Mouse (Mus musculus) embryonic facial prominence, embryonic 15.5 days (tissue): Measurements from ENCODE around the gene Ugt1a10. TPM values are rescaled to one million over a fixed set of nuclear protein-coding genes. Genes with fewer than 3 reads are reported as not detected.
"Not testable (repeated sequence)": the region's sequence is repeated elsewhere in the genome, so short reads cannot be mapped to it uniquely, and the experiment has no call there.

Experiments used
- ATAC-seq: fragments of 200-750 bp; cut with Nextera tagmentation; 2 replicates; pipeline ENCODE4 v1.8.0; 2017; ENCODE audit warnings: low read depth, moderate TSS enrichment; ENCODE audit not compliant: insufficient number of reproducible peaks, low FRiP score, low TSS enrichment
- H3K27ac ChIP-seq: fragments of 300-500 bp; sonication (generic); replicated peaks from 2 replicates; pipeline ENCODE4 v1.5.1; 2015; ENCODE audit warnings: mild to moderate bottlenecking, inconsistent platforms
- H3K27me3 ChIP-seq: fragments of 300-500 bp; sonication (generic); 2 replicates; pipeline ENCODE4 v1.6.1; 2015; ENCODE audit warnings: inconsistent platforms
- H3K36me3 ChIP-seq: fragments of 300-500 bp; sonication (generic); 2 replicates; pipeline ENCODE4 v1.6.1; 2015; ENCODE audit warnings: mild to moderate bottlenecking, inconsistent platforms
- H3K4me1 ChIP-seq: fragments of 300-500 bp; sonication (generic); 2 replicates; pipeline ENCODE4 v1.6.1; 2015; ENCODE audit warnings: inconsistent platforms
- H3K4me2 ChIP-seq: fragments of 300-500 bp; sonication (generic); replicated peaks from 2 replicates; pipeline ENCODE4 v1.6.1; 2015; ENCODE audit warnings: mild to moderate bottlenecking, inconsistent platforms
- H3K4me3 ChIP-seq: fragments of 300-500 bp; sonication (generic); replicated peaks from 2 replicates; pipeline ENCODE4 v1.5.1; 2015; ENCODE audit warnings: mild to moderate bottlenecking, inconsistent platforms
- H3K9ac ChIP-seq: fragments of 300-500 bp; sonication (generic); 2 replicates; pipeline ENCODE4 v1.6.1; 2015; ENCODE audit warnings: inconsistent platforms
- H3K9me3 ChIP-seq: fragments of 300-500 bp; sonication (generic); replicated peaks from 2 replicates; pipeline ENCODE4 v1.6.1; 2016; ENCODE audit warnings: inconsistent platforms
- WGBS: fragments of 180-500 bp; shearing (Covaris S2); methylation state at CpG from one replicate; pipeline ENCODE4 v1.1.7; 2015; 5-methylcytosine and 5-hydroxymethylcytosine counted together
- polyA plus RNA-seq: library from polyadenylated mRNA; unstranded; fragments of >200 nt; fragmentation: Nextera tagmentation; extraction: Ambion mirVana; gene quantifications from 2 replicates; pipeline ENCODE4 v1.2.1, GENCODE M21; 2015

Gene Ugt1a10
- polyA plus RNA-seq, 1 experiment from 2014 or later = not detected

GRCm38 (mm10) chr1:88044832-88045437 is 10.3 kb upstream of the Ugt1a10 start:
- not testable (repeated sequence) for H3K4me2 ChIP-seq, H3K9me3 ChIP-seq, H3K4me1 ChIP-seq, H3K4me3 ChIP-seq, ATAC-seq, H3K27ac ChIP-seq, H3K9ac ChIP-seq, H3K36me3 ChIP-seq, H3K27me3 ChIP-seq
- 70% methylated on average over 4 of the region's 5 CpGs for WGBS

- not testable (repeated sequence) for H3K9ac ChIP-seq, ATAC-seq, H3K4me1 ChIP-seq, H3K4me2 ChIP-seq, H3K36me3 ChIP-seq, H3K9me3 ChIP-seq, H3K27me3 ChIP-seq, H3K27ac ChIP-seq, H3K4me3 ChIP-seq
- 77% methylated on average over 2 of the region's 2 CpGs for WGBS
Observed at GRCm38 (mm10) chr1:88047408-88047807, 7.8 kb upstream of the Ugt1a10 start.

GRCm38 (mm10) chr1:88066472-88067102 is 11.4 kb downstream of the Ugt1a10 start:
- not testable (repeated sequence) for H3K9me3 ChIP-seq, H3K27me3 ChIP-seq, H3K9ac ChIP-seq, H3K36me3 ChIP-seq, H3K4me1 ChIP-seq, H3K4me3 ChIP-seq, ATAC-seq, H3K27ac ChIP-seq, H3K4me2 ChIP-seq
- 65% methylated on average over 1 of the region's 2 CpGs for WGBS

GRCm38 (mm10) chr1:88070495-88070894 is 15.3 kb downstream of the Ugt1a10 start, which contains the start of gene Ugt1a9:
Gene Ugt1a9, plus strand, starts transcription at chr1:88070800.
- H3K36me3 ChIP-seq = no peaks in the 10 kb centered on the region
- no peaks in the 10 kb centered on the region for H3K27me3 ChIP-seq
- no peak within 1 kb of the TSS for H3K9ac ChIP-seq
- 69% methylated on average over 2 of the region's 2 CpGs for WGBS
- H3K4me3 ChIP-seq = no peak within 1 kb of the TSS
- no peak within 1 kb of the TSS for H3K27ac ChIP-seq
- H3K4me1 ChIP-seq = no peaks in the 10 kb centered on the region
- no peaks in the 10 kb centered on the region for H3K9me3 ChIP-seq
- ATAC-seq = no peak
- no peak within 1 kb of the TSS for H3K4me2 ChIP-seq

GRCm38 (mm10) chr1:88070902-88071301 is 15.7 kb downstream of the Ugt1a10 start:
- Histone ChIP-seq H3K4me1 (no peaks in the 10 kb centered on the region), H3K4me2 (no peak overlapping the region), H3K4me3 (no peak overlapping the region), H3K27me3 (no peaks in the 10 kb centered on the region), H3K9me3 (no peaks in the 10 kb centered on the region), H3K27ac (no peak overlapping the region), H3K9ac (no peak overlapping the region), H3K36me3 (no peaks in the 10 kb centered on the region)
- WGBS = 78% methylated on average over 4 of the region's 4 CpGs
- no peak for ATAC-seq

GRCm38 (mm10) chr1:88074471-88074870 is 19.3 kb downstream of the Ugt1a10 start:
- H3K9ac ChIP-seq = no peak overlapping the region
- WGBS = 81% methylated on average over 2 of the region's 2 CpGs
- H3K36me3 ChIP-seq = no peaks in the 10 kb centered on the region
- no peak overlapping the region for H3K4me3 ChIP-seq
- H3K27ac ChIP-seq = no peak overlapping the region
- ATAC-seq = no peak
- H3K4me2 ChIP-seq = no peak overlapping the region
- H3K27me3 ChIP-seq = no peaks in the 10 kb centered on the region
- no peaks in the 10 kb centered on the region for H3K4me1 ChIP-seq
- H3K9me3 ChIP-seq = no peaks in the 10 kb centered on the region

- WGBS = 86% methylated on average over 1 of the region's 1 CpGs
- H3K4me3 ChIP-seq = no peak overlapping the region
- no peaks in the 10 kb centered on the region for H3K9me3 ChIP-seq
- H3K9ac ChIP-seq = no peak overlapping the region
- H3K27ac ChIP-seq = no peak overlapping the region
- no peak for ATAC-seq
- no peaks in the 10 kb centered on the region for H3K27me3 ChIP-seq
- no peaks in the 10 kb centered on the region for H3K4me1 ChIP-seq
- H3K36me3 ChIP-seq = no peaks in the 10 kb centered on the region
- no peak overlapping the region for H3K4me2 ChIP-seq
Observed at GRCm38 (mm10) chr1:88077128-88077527, 21.9 kb downstream of the Ugt1a10 start.

GRCm38 (mm10) chr1:88081670-88082069 is 26.5 kb downstream of the Ugt1a10 start:
- Histone ChIP-seq H3K9me3 (no peaks in the 10 kb centered on the region), H3K9ac (no peak overlapping the region), H3K36me3 (no peaks in the 10 kb centered on the region), H3K27ac (no peak overlapping the region), H3K4me3 (no peak overlapping the region), H3K4me1 (no peaks in the 10 kb centered on the region), H3K4me2 (no peak overlapping the region), H3K27me3 (no peaks in the 10 kb centered on the region)
- WGBS = 84% methylated on average over 1 of the region's 1 CpGs
- ATAC-seq = no peak

GRCm38 (mm10) chr1:88086125-88086524 is 30.9 kb downstream of the Ugt1a10 start:
- Histone ChIP-seq H3K36me3 (no peaks in the 10 kb centered on the region), H3K27me3 (no peaks in the 10 kb centered on the region), H3K4me2 (no peak overlapping the region), H3K4me3 (no peak overlapping the region), H3K9me3 (no peaks in the 10 kb centered on the region), H3K9ac (no peak overlapping the region), H3K27ac (no peak overlapping the region), H3K4me1 (no peaks in the 10 kb centered on the region)
- 73% methylated on average over 1 of the region's 1 CpGs for WGBS
- no peak for ATAC-seq

- no peaks in the 10 kb centered on the region for H3K27me3 ChIP-seq
- H3K9ac ChIP-seq = no peak within 1 kb of the TSS
- no peaks in the 10 kb centered on the region for H3K36me3 ChIP-seq
- no peaks in the 10 kb centered on the region for H3K9me3 ChIP-seq
- no peak within 1 kb of the TSS for H3K4me3 ChIP-seq
- H3K27ac ChIP-seq = no peak within 1 kb of the TSS
- no peaks in the 10 kb centered on the region for H3K4me1 ChIP-seq
- no peak for ATAC-seq
- no peak within 1 kb of the TSS for H3K4me2 ChIP-seq
- WGBS = 77% methylated on average over 3 of the region's 3 CpGs
Observed at GRCm38 (mm10) chr1:88087513-88087912, 32.3 kb downstream of the Ugt1a10 start, which contains the start of gene Ugt1a8. Gene Ugt1a8, plus strand, starts transcription at chr1:88087813.

GRCm38 (mm10) chr1:88092341-88092740 is 37.2 kb downstream of the Ugt1a10 start:
- no peak overlapping the region for H3K27ac ChIP-seq
- no peaks in the 10 kb centered on the region for H3K36me3 ChIP-seq
- H3K9me3 ChIP-seq = no peaks in the 10 kb centered on the region
- no peak for ATAC-seq
- peaks cover 7% of the 10 kb centered on the region for H3K4me1 ChIP-seq
- H3K27me3 ChIP-seq = no peaks in the 10 kb centered on the region
- H3K4me2 ChIP-seq = no peak overlapping the region
- no peak overlapping the region for H3K4me3 ChIP-seq
- no peak overlapping the region for H3K9ac ChIP-seq

- H3K9ac ChIP-seq, H3K4me2 ChIP-seq, H3K4me3 ChIP-seq, H3K36me3 ChIP-seq, ATAC-seq, H3K4me1 ChIP-seq, H3K9me3 ChIP-seq, H3K27me3 ChIP-seq: not testable (repeated sequence)
- H3K27ac ChIP-seq = 0 out of 2 replicates have a peak overlapping the region, but pooled peaks have one; percentile 61
- 78% methylated on average over 3 of the region's 3 CpGs for WGBS
Observed at GRCm38 (mm10) chr1:88094270-88094676, 39.1 kb downstream of the Ugt1a10 start.
